Mouse (Mus musculus) intestine, postnatal 0 days (tissue): ENCODE results near the gene Tmem266. TPM values are rescaled to one million over a fixed set of nuclear protein-coding genes. Genes with fewer than 3 reads are reported as not detected.
A peak's percentile ranks its signal among the peaks of the same experiment; 100 is the strongest.

Source experiments
- ATAC-seq: fragments of 200-750 bp; cut with Nextera tagmentation; 2 replicates; pipeline ENCODE4 v1.8.0; 2017; ENCODE audit warnings: mild to moderate bottlenecking, moderate TSS enrichment, moderate library complexity
- H3K27ac ChIP-seq: fragments of 300-500 bp; sonication (generic); 2 replicates; pipeline ENCODE4 v1.5.1; 2014; ENCODE audit warnings: mild to moderate bottlenecking, low read depth, low read length, moderate library complexity
- H3K27me3 ChIP-seq: fragments of 300-500 bp; sonication (generic); replicated peaks from 2 replicates; pipeline ENCODE4 v1.6.1; 2014; ENCODE audit warnings: low read length, mixed read lengths; ENCODE audit not compliant: control insufficient read depth, insufficient read depth
- H3K36me3 ChIP-seq: fragments of 300-500 bp; sonication (generic); 2 replicates; pipeline ENCODE4 v1.6.1; 2014; ENCODE audit warnings: mild to moderate bottlenecking, moderate library complexity; ENCODE audit not compliant: control insufficient read depth, insufficient read depth
- H3K4me1 ChIP-seq: fragments of 300-500 bp; sonication (generic); replicated peaks from 2 replicates; pipeline ENCODE4 v1.6.1; 2014; ENCODE audit warnings: antibody characterized with exemption, low read length, mixed read lengths; ENCODE audit not compliant: control insufficient read depth, insufficient read depth
- H3K4me2 ChIP-seq: fragments of 300-500 bp; sonication (generic); replicated peaks from 2 replicates; pipeline ENCODE4 v1.6.1; 2014; ENCODE audit warnings: low read depth, mild to moderate bottlenecking, moderate library complexity
- H3K4me3 ChIP-seq: fragments of 300-500 bp; sonication (generic); 2 replicates; pipeline ENCODE4 v1.5.1; 2014; ENCODE audit warnings: low read depth, low read length
- H3K9ac ChIP-seq: fragments of 300-500 bp; sonication (generic); 2 replicates; pipeline ENCODE4 v1.6.1; 2014; ENCODE audit warnings: mild to moderate bottlenecking, low read depth, low read length
- H3K9me3 ChIP-seq: fragments of 300-500 bp; sonication (generic); 2 replicates; pipeline ENCODE4 v1.6.1; 2016; ENCODE audit warnings: mixed run types; ENCODE audit not compliant: control insufficient read depth
- CTCF ChIP-seq: sonication (generic); IDR thresholded peaks from 2 replicates; pipeline ENCODE4 v1.5.1; 2016; ENCODE audit warnings: low read depth, mild to moderate bottlenecking, control low read depth, antibody characterized with exemption, moderate library complexity
- WGBS: fragments of 180-500 bp; shearing (Covaris S2); extraction: QIAGEN DNeasy Blood & Tissue Kit; methylation state at CpG from one replicate; pipeline ENCODE4 v1.1.7; 2014; 5-methylcytosine and 5-hydroxymethylcytosine counted together
- polyA plus RNA-seq: library from polyadenylated mRNA; unstranded; fragments of >200 nt; fragmentation: Nextera tagmentation; extraction: Ambion mirVana; gene quantifications from 2 replicates; pipeline ENCODE4 v1.2.1, GENCODE M21; 2015

Tmem266 gene
- 0.16 and 0.21 TPM in 2 replicates for polyA plus RNA-seq

GRCm38 (mm10) chr9:55326515-55327233 lies at the start of gene Tmem266, which contains the start of gene Nrg4:
TSS of gene Tmem266 (plus strand) at chr9:55326913.
TSS of gene Nrg4 (minus strand) at chr9:55326844.
- Histone ChIP-seq H3K9me3 (no peaks in the 10 kb centered on the region), H3K27ac (no peak within 1 kb of the TSS), H3K4me1 (no peaks in the 10 kb centered on the region), H3K9ac (peak within 1 kb of the TSS; percentile 62), H3K36me3 (no peaks in the 10 kb centered on the region), H3K27me3 (peaks cover 12% of the 10 kb centered on the region; the same call in 1 of the 2 replicates), H3K4me2 (peak within 1 kb of the TSS; percentile 98), H3K4me3 (peak within 1 kb of the TSS; percentile 79)
- no peak for TF ChIP-seq CTCF
- WGBS = under 1% methylated on average over 52 of the region's 82 CpGs
- peak; percentile 74 for ATAC-seq

GRCm38 (mm10) chr9:55277562-55277961 lies 49.2 kb upstream of the Tmem266 start:
- TF ChIP-seq CTCF = no peak
- H3K4me1 ChIP-seq = no peaks in the 10 kb centered on the region
- H3K4me2 ChIP-seq = no peak overlapping the region
- H3K36me3 ChIP-seq = no peaks in the 10 kb centered on the region
- no peak overlapping the region for H3K9ac ChIP-seq
- peak; percentile 72 for ATAC-seq
- no peak overlapping the region for H3K27ac ChIP-seq
- H3K9me3 ChIP-seq = no peaks in the 10 kb centered on the region
- H3K27me3 ChIP-seq = no peaks in the 10 kb centered on the region
- no peak overlapping the region for H3K4me3 ChIP-seq
- WGBS = 48% methylated on average over 4 of the region's 4 CpGs

GRCm38 (mm10) chr9:55279114-55279825 lies 47.4 kb upstream of the Tmem266 start:
- Histone ChIP-seq H3K36me3 (no peaks in the 10 kb centered on the region), H3K9ac (no peak overlapping the region), H3K27ac (no peak overlapping the region), H3K4me2 (no peak overlapping the region), H3K4me3 (no peak overlapping the region), H3K4me1 (no peaks in the 10 kb centered on the region), H3K9me3 (no peaks in the 10 kb centered on the region), H3K27me3 (no peaks in the 10 kb centered on the region)
- no peak for TF ChIP-seq CTCF
- 72% methylated on average over 8 of the region's 8 CpGs for WGBS
- ATAC-seq = no peak

- H3K4me3 ChIP-seq = no peak overlapping the region; the same call in 1 of the 2 replicates
- TF ChIP-seq CTCF = no peak
- H3K9ac ChIP-seq = no peak overlapping the region
- H3K27me3 ChIP-seq = no peaks in the 10 kb centered on the region
- H3K36me3 ChIP-seq = no peaks in the 10 kb centered on the region
- no peak overlapping the region for H3K27ac ChIP-seq
- 3% methylated on average over 14 of the region's 14 CpGs for WGBS
- no peaks in the 10 kb centered on the region for H3K4me1 ChIP-seq
- no peaks in the 10 kb centered on the region for H3K9me3 ChIP-seq
- ATAC-seq = peak; percentile 78
- H3K4me2 ChIP-seq = peak overlapping the region; percentile 46
Measured at GRCm38 (mm10) chr9:55283516-55283915, 43.2 kb upstream of the Tmem266 start.

- H3K4me2 ChIP-seq = no peak overlapping the region
- no peak overlapping the region for H3K9ac ChIP-seq
- no peaks in the 10 kb centered on the region for H3K36me3 ChIP-seq
- WGBS = 69% methylated on average over 3 of the region's 3 CpGs
- no peaks in the 10 kb centered on the region for H3K9me3 ChIP-seq
- H3K27me3 ChIP-seq = no peaks in the 10 kb centered on the region
- H3K27ac ChIP-seq = no peak overlapping the region
- ATAC-seq = no peak
- peak; percentile 42 for TF ChIP-seq CTCF
- H3K4me1 ChIP-seq = no peaks in the 10 kb centered on the region
- no peak overlapping the region for H3K4me3 ChIP-seq
Measured at GRCm38 (mm10) chr9:55285197-55285596, 41.5 kb upstream of the Tmem266 start.

- no peak overlapping the region for H3K4me2 ChIP-seq
- no peak for ATAC-seq
- H3K36me3 ChIP-seq = no peaks in the 10 kb centered on the region
- H3K27ac ChIP-seq = no peak overlapping the region
- no peaks in the 10 kb centered on the region for H3K27me3 ChIP-seq
- H3K9ac ChIP-seq = no peak overlapping the region
- no peaks in the 10 kb centered on the region for H3K9me3 ChIP-seq
- no peak for TF ChIP-seq CTCF
- no peak overlapping the region for H3K4me3 ChIP-seq
- 28% methylated on average over 3 of the region's 3 CpGs for WGBS
- H3K4me1 ChIP-seq = no peaks in the 10 kb centered on the region
Measured at GRCm38 (mm10) chr9:55289475-55290198, 37.1 kb upstream of the Tmem266 start.
